Mouse (Mus musculus) hindbrain, embryonic 12.5 days (tissue): ENCODE results near the gene P3h1. TPM values are rescaled to one million over a fixed set of nuclear protein-coding genes. Genes with fewer than 3 reads are reported as not detected.
A peak's percentile ranks its signal among the peaks of the same experiment; 100 is the strongest.

Experiments
- ATAC-seq: fragments of 200-750 bp; cut with Nextera tagmentation; 2 replicates; pipeline ENCODE4 v1.8.0; 2017; ENCODE audit warnings: moderate TSS enrichment; ENCODE audit not compliant: low FRiP score
- H3K27ac ChIP-seq: fragments of 300-500 bp; sonication (generic); 2 replicates; pipeline ENCODE4 v1.5.1; 2016; ENCODE audit warnings: mild to moderate bottlenecking
- H3K27me3 ChIP-seq: fragments of 300-500 bp; sonication (generic); 2 replicates; pipeline ENCODE4 v1.6.1; 2016; ENCODE audit warnings: mild to moderate bottlenecking
- H3K36me3 ChIP-seq: fragments of 300-500 bp; sonication (generic); 2 replicates; pipeline ENCODE4 v1.6.1; 2016; ENCODE audit warnings: mild to moderate bottlenecking
- H3K4me1 ChIP-seq: fragments of 300-500 bp; sonication (generic); 2 replicates; pipeline ENCODE4 v1.6.1; 2016
- H3K4me2 ChIP-seq: fragments of 300-500 bp; sonication (generic); replicated peaks from 2 replicates; pipeline ENCODE4 v1.6.1; 2016; ENCODE audit warnings: mild to moderate bottlenecking
- H3K4me3 ChIP-seq: fragments of 300-500 bp; sonication (generic); 2 replicates; pipeline ENCODE4 v1.5.1; 2016; ENCODE audit warnings: mild to moderate bottlenecking
- H3K9ac ChIP-seq: fragments of 300-500 bp; sonication (generic); 2 replicates; pipeline ENCODE4 v1.6.1; 2016; ENCODE audit warnings: mild to moderate bottlenecking, moderate library complexity
- H3K9me3 ChIP-seq: fragments of 300-500 bp; sonication (generic); replicated peaks from 2 replicates; pipeline ENCODE4 v1.6.1; 2016; ENCODE audit warnings: mild to moderate bottlenecking
- WGBS: fragments of 180-500 bp; shearing (Covaris S2); methylation state at CpG from one replicate; pipeline ENCODE4 v1.1.7; 2016; 5-methylcytosine and 5-hydroxymethylcytosine counted together
- polyA plus RNA-seq: library from polyadenylated mRNA; unstranded; fragments of >200 nt; fragmentation: Nextera tagmentation; extraction: Ambion mirVana; gene quantifications from 2 replicates; pipeline ENCODE4 v1.2.1, GENCODE M21; 2016

Gene P3h1
- polyA plus RNA-seq, 1 experiment from 2014 or later: 24.5 TPM

DNA sequence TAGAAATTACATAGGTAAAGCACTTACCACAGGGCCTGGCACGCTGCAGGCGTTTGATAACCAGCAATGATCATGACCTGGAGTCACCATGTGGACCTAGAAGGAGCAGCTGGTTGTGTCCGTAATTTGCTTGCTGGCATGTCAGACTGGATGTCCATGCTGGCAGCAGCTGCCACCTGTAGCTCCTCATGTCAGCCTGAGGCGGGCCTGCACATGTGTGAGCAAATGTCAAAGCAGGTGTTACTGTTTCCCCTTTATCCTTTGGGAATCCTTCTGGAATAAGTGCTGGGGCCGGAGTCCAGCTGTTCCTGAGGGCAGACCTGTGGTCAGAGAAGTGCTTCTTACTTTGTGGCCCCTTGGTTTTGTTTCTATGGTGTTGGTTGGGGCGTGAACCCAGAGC, 34.6 kb upstream of the P3h1 start:
- Histone ChIP-seq H3K4me1 (peaks cover 25% of the 10 kb centered on the region), H3K9ac (no peak overlapping the region), H3K27me3 (no peaks in the 10 kb centered on the region), H3K4me2 (no peak overlapping the region), H3K36me3 (peaks cover 24% of the 10 kb centered on the region), H3K9me3 (no peaks in the 10 kb centered on the region), H3K27ac (no peak overlapping the region), H3K4me3 (no peak overlapping the region)
- ATAC-seq: no peak
- 88% methylated on average over 6 of the region's 6 CpGs for WGBS

DNA sequence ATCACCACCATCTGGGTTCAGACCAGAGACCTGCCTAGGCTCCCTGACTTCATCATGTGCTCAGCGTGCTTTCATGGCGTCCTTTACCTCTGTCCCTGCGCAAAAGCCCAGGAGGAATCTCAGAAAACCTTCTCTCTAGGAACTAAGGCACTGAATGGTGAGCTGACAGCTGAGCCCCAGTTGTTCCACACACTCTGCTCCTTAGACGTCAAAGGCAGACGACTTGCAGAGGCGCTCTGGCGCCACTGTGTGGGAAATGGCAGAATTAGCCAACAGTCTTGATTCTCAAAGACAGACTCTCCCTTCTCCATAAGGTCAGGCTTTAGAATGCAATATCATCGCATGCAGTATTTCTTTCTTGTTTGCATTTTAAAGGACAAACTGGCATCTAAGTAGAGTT, 28.0 kb upstream of the P3h1 start:
- 15% methylated on average over 8 of the region's 8 CpGs for WGBS
- H3K27me3 ChIP-seq: no peaks in the 10 kb centered on the region
- H3K27ac ChIP-seq: no peak overlapping the region
- ATAC-seq: peak; percentile 58; the same call in 1 of the 2 replicates
- no peak overlapping the region for H3K4me2 ChIP-seq
- 0 out of 2 replicates have a peak, but pooled peaks cover 10% of the 10 kb centered on the region for H3K4me1 ChIP-seq
- peaks cover 20% of the 10 kb centered on the region for H3K36me3 ChIP-seq
- no peak overlapping the region for H3K9ac ChIP-seq
- H3K4me3 ChIP-seq: no peak overlapping the region
- no peaks in the 10 kb centered on the region for H3K9me3 ChIP-seq

DNA sequence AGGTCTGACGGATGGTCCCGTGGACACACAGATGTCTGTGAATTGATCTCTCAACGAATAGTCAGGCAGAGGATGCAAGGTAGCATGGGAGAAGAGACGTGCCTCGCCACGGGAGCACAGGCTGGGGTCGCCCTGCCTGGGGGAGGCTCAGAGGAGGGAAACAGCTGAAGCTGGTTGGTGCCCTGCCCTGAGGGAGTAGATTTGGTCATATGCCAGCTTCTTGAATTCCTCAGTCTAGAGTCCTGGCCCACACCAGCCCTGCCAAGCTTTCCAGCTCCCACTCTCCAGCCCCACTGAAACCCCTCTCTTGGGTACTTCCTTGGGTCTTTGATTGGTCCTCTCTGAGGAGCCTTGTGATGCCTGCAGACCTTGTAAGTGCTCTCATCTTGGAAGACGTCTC, 16.0 kb upstream of the P3h1 start:
- Histone ChIP-seq H3K4me2 (no peak overlapping the region), H3K4me1 (peaks cover 5% of the 10 kb centered on the region; the same call in 1 of the 2 replicates), H3K9me3 (no peaks in the 10 kb centered on the region), H3K27me3 (no peaks in the 10 kb centered on the region), H3K36me3 (no peaks in the 10 kb centered on the region), H3K9ac (no peak overlapping the region), H3K4me3 (no peak overlapping the region), H3K27ac (no peak overlapping the region)
- no peak for ATAC-seq
- WGBS: 83% methylated on average over 8 of the region's 8 CpGs

DNA sequence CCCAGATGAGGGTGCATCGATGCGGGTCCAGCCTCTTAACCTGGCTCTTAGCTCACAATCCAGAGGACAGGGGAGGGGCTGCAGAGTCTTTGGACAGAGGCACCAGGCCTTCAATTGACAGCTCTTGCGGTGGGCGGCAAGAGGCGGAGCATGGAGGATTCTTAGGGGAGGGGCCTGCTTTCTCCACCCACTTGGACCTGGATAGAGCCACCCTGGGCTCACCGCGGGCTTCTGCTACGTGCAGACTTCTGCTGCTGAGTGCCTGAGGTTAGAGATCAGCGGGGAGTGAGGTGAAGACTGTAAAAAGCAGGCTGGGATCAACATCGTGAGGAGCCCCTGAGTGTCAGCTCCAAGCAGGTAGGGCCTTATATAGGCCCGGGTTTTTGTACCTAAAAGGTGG, 14.5 kb upstream of the P3h1 start, which contains the start of gene Tmem269:
Gene Tmem269, minus strand, starts transcription at position 49 of the 400 bp plus-strand sequence.
- Histone ChIP-seq H3K4me1 (peaks cover 5% of the 10 kb centered on the region; the same call in 1 of the 2 replicates), H3K9ac (0 out of 2 replicates have a peak within 1 kb of the TSS, but pooled peaks have one; percentile 13), H3K4me3 (no peak within 1 kb of the TSS), H3K4me2 (no peak within 1 kb of the TSS), H3K27ac (no peak within 1 kb of the TSS), H3K27me3 (no peaks in the 10 kb centered on the region), H3K9me3 (no peaks in the 10 kb centered on the region), H3K36me3 (peaks cover 6% of the 10 kb centered on the region)
- ATAC-seq: no peak
- 9% methylated on average over 11 of the region's 11 CpGs for WGBS

DNA sequence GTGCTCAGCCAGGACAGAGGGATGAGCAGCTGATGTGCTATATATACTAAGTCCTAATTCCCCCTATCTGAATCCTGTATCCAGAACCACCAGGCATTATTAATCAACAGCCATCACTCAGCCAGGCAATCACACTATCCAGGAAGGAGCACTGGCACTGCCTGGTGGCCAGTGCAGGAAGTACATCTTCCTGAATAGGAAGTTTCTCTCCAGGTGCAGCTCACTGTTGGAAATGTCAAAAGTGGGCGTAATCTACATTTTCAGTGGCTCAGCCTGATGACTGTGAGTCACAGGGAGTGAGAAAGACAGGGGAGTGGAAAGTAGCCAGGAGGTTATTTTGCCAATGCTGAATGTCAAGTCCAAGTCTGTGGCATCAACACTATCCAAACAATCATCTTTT, 9.0 kb upstream of the P3h1 start:
- H3K9me3 ChIP-seq: no peaks in the 10 kb centered on the region
- peaks cover 48% of the 10 kb centered on the region for H3K36me3 ChIP-seq
- no peak for ATAC-seq

DNA sequence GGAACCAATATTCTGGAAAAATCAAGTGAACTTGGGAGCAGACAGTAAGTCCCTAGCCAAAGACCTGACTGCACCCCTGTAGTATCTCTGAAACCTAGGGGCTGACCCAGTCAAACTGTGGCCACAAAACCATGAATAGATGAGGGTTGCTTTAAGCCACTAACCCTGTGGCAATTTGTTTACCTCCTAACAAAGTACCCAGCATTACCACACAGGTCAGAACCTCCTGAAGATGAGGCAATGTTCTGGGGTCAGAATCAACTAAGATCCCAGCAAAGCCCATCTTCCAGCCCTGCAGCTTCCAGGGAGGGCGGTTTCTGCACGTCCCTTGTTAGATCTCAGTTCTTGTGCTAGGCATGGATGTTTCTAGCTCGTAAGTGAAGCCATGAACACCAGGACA, 8.2 kb upstream of the P3h1 start:
- Histone ChIP-seq H3K27ac (no peak overlapping the region), H3K9me3 (no peaks in the 10 kb centered on the region), H3K4me1 (no peaks in the 10 kb centered on the region), H3K36me3 (peaks cover 49% of the 10 kb centered on the region), H3K4me2 (no peak overlapping the region), H3K27me3 (no peaks in the 10 kb centered on the region), H3K4me3 (no peak overlapping the region), H3K9ac (no peak overlapping the region)
- ATAC-seq: no peak
- WGBS: 93% methylated on average over 3 of the region's 3 CpGs

More for the DNA sequence above, 9.0 kb upstream of the P3h1 start:
- Histone ChIP-seq H3K27me3 (no peaks in the 10 kb centered on the region), H3K27ac (no peak overlapping the region), H3K4me3 (no peak overlapping the region), H3K4me1 (no peaks in the 10 kb centered on the region), H3K9ac (no peak overlapping the region), H3K4me2 (no peak overlapping the region)
- WGBS: 90% methylated on average over 1 of the region's 1 CpGs

DNA sequence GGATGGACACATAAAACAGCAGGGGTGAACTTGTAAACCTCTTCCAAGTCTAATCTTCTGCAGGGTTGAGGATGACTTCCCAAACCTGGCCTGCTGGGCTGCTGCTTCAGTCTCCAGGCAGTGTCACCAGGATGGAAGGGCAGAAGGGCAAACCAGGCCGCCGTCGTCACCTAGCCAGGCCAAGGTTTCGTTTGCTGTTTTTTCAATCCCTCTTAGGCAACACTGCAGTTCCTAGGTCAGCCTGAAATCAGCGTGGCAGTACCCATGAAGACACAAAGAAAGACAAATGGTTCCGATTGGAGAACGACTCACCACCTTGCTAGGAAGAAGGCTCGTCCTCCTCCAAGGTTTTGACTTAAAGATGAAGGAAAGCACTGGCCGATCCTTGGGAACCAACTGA, 7.0 kb upstream of the P3h1 start:
- H3K36me3 ChIP-seq: peaks cover 49% of the 10 kb centered on the region
- H3K4me1 ChIP-seq: no peaks in the 10 kb centered on the region
- H3K27me3 ChIP-seq: no peaks in the 10 kb centered on the region
- no peak overlapping the region for H3K4me2 ChIP-seq
- no peaks in the 10 kb centered on the region for H3K9me3 ChIP-seq
- no peak overlapping the region for H3K4me3 ChIP-seq
- ATAC-seq: no peak
- 92% methylated on average over 9 of the region's 9 CpGs for WGBS
- H3K9ac ChIP-seq: no peak overlapping the region
- no peak overlapping the region for H3K27ac ChIP-seq

DNA sequence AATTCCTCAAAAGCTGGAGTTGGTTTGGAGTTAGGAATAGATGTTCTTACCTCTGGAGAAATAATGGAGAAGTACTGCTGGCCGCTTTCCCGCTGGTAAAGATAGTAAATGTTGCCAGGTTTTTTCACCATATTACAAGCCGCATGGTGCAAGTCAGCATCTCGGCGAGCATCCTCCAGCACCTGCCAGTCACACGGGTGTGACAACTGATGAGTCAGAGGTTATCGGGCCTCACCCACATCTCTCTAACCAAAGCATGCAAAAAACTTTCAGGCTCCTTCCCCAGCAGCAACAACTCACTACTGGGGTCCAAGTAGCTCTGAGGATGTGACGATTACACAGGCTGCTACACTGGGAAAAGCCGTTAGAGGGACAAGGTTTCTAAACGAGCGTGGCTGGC, 6.0 kb upstream of the P3h1 start:
- 94% methylated on average over 11 of the region's 11 CpGs for WGBS
- H3K27ac ChIP-seq: no peak overlapping the region
- no peak overlapping the region for H3K4me2 ChIP-seq
- peaks cover 49% of the 10 kb centered on the region for H3K36me3 ChIP-seq
- H3K4me3 ChIP-seq: no peak overlapping the region
- no peaks in the 10 kb centered on the region for H3K27me3 ChIP-seq
- H3K4me1 ChIP-seq: peaks cover 5% of the 10 kb centered on the region
- H3K9me3 ChIP-seq: no peaks in the 10 kb centered on the region
- no peak for ATAC-seq
- H3K9ac ChIP-seq: no peak overlapping the region

DNA sequence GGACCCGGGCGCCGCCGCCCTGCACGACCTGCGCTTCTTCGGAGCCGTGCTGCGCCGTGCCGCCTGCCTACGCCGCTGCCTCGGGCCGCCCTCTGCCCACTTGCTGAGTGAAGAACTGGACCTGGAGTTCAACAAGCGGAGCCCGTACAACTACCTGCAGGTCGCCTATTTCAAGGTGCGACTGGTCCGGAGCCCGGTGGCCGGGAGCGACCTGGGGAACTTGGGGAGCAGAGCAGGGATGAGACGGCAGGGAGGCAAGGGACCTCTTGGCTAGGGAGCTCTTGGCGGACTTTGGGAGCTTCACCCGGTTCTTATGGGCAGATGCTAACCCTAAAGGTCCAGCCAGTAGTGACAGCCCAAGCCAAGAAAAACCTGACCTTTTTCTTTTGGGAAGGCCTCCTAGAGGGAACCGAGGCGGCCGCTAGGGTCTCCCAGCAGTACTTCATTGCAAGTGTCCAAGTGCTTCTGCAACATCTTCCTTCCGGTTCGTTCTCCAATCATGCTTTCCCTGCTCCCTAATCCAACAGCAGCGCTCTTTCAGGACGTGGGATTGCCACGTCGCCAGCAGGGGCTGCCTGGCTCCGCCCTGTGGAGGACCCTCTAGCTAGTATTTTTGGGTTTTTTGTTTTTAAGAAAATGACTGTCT, 664 bp downstream of the P3h1 start:
- H3K27ac ChIP-seq: peak overlapping the region; percentile 55; the same call in 1 of the 2 replicates

DNA sequence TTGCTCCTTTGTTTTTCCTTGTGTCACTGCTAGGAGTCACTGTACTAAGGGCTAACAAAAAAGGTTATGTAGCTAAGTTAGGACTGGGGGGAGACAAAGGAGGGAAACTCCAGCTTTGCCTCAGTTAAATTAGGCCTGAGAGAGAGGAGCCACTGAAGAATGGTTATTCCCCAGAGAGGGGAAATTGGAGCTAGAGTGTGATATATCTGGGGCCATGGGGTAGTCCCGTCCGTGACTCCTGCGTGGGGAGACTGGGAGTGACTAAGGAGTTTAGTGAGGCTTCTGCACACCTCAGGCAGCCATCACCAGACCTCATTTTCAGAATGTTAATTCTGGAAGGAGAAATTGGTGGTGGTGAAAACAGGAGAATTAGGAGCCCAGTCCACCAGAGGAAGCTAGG, 1.6 kb downstream of the P3h1 start:
- H3K27me3 ChIP-seq: no peaks in the 10 kb centered on the region
- no peaks in the 10 kb centered on the region for H3K9me3 ChIP-seq
- H3K4me1 ChIP-seq: peaks cover 16% of the 10 kb centered on the region
- peak overlapping the region; percentile 92 for H3K4me3 ChIP-seq
- ATAC-seq: no peak
- H3K9ac ChIP-seq: peak overlapping the region; percentile 84; the same call in 1 of the 2 replicates
- no peak overlapping the region for H3K27ac ChIP-seq
- peak overlapping the region; percentile 98 for H3K4me2 ChIP-seq
- 62% methylated on average over 3 of the region's 3 CpGs for WGBS
- H3K36me3 ChIP-seq: peaks cover 5% of the 10 kb centered on the region

More for the DNA sequence above, 664 bp downstream of the P3h1 start:
- under 1% methylated on average over 36 of the region's 36 CpGs for WGBS
- peaks cover 8% of the 10 kb centered on the region for H3K36me3 ChIP-seq
- H3K9me3 ChIP-seq: no peaks in the 10 kb centered on the region
- H3K27me3 ChIP-seq: no peaks in the 10 kb centered on the region
- peaks cover 15% of the 10 kb centered on the region for H3K4me1 ChIP-seq
- peak overlapping the region; percentile 98 for H3K4me2 ChIP-seq
- peak overlapping the region; percentile 84 for H3K9ac ChIP-seq
- ATAC-seq: peak; percentile 56; the same call in 1 of the 2 replicates
- peak overlapping the region; percentile 92 for H3K4me3 ChIP-seq

DNA sequence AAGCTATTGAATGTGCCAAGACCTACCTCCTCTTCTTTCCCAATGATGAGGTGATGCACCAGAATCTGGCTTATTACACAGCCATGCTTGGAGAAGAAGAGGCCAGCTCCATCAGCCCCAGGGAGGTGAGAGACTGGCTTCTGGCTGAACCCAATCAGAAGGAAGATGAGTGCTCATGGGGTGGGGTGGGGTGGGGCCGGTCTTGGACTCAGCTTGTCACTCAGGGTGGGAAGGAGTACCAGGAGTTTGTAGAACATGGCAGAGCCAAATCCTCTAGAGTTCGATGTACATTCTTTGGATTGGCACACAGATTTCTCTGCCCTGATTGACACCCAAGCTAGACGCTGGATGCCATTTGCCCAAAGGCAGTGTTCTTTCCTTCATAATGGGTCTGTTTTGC, 5.9 kb downstream of the P3h1 start:
- Histone ChIP-seq H3K4me3 (no peak overlapping the region), H3K4me1 (peaks cover 10% of the 10 kb centered on the region; the same call in 1 of the 2 replicates), H3K9me3 (no peaks in the 10 kb centered on the region), H3K27ac (no peak overlapping the region), H3K9ac (no peak overlapping the region), H3K27me3 (no peaks in the 10 kb centered on the region), H3K36me3 (peaks cover 31% of the 10 kb centered on the region), H3K4me2 (no peak overlapping the region)
- WGBS: 85% methylated on average over 3 of the region's 3 CpGs
- peak; percentile 33; the same call in 1 of the 2 replicates for ATAC-seq

DNA sequence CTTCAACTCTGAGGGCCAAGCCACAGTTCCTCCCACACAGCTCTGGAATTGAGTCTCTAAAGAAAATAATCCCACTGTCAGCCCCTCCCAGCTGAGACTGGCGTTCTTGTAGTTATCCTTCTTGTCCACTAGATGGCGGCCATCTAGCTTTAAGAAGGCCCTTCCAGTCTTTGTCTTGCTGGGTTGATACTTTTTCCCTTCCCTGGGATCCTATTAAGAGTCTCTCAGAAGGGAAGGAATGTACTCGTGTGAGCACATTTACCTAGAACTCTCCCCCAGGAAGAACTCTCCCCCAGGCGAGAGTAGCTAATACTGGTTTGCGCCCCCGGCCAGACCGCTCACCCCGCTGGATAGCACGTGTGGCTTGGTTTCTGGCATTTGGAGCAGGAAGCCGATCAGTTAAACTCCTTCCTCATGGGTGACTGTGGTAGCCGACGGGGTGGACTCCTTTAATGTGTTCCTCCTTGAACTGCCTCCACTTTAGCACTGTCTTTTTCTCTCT, 6.5 kb downstream of the P3h1 start:
- Histone ChIP-seq H3K4me2 (peak overlapping the region; percentile 13; the same call in 1 of the 2 replicates), H3K9me3 (no peaks in the 10 kb centered on the region)
- WGBS: 46% methylated on average over 12 of the region's 12 CpGs

More for the DNA sequence above, 6.5 kb downstream of the P3h1 start:
- H3K27ac ChIP-seq: peak overlapping the region; percentile 73; the same call in 1 of the 2 replicates
- no peak overlapping the region for H3K4me3 ChIP-seq
- H3K27me3 ChIP-seq: no peaks in the 10 kb centered on the region
- peaks cover 37% of the 10 kb centered on the region for H3K36me3 ChIP-seq
- ATAC-seq: peak; percentile 44
- peak overlapping the region; percentile 18; the same call in 1 of the 2 replicates for H3K9ac ChIP-seq
- H3K4me1 ChIP-seq: peaks cover 6% of the 10 kb centered on the region; the same call in 1 of the 2 replicates
